Mouse (Mus musculus) limb, embryonic 15.5 days (tissue): ENCODE results near the gene Camk1d. TPM values are rescaled to one million over a fixed set of nuclear protein-coding genes. Genes with fewer than 3 reads are reported as not detected.

ENCODE experiments used
- ATAC-seq: fragments of 200-750 bp; cut with Nextera tagmentation; 2 replicates; pipeline ENCODE4 v1.8.0; 2017; ENCODE audit warnings: low read depth, moderate TSS enrichment; ENCODE audit not compliant: insufficient number of reproducible peaks, low FRiP score, low TSS enrichment
- H3K27ac ChIP-seq: fragments of 300-500 bp; sonication (generic); 2 replicates; pipeline ENCODE4 v1.5.1; 2015; ENCODE audit warnings: moderate library complexity, mild to moderate bottlenecking, inconsistent platforms
- H3K27me3 ChIP-seq: fragments of 300-500 bp; sonication (generic); 2 replicates; pipeline ENCODE4 v1.6.1; 2015; ENCODE audit warnings: inconsistent platforms
- H3K36me3 ChIP-seq: fragments of 300-500 bp; sonication (generic); 2 replicates; pipeline ENCODE4 v1.6.1; 2015; ENCODE audit warnings: inconsistent platforms
- H3K4me1 ChIP-seq: fragments of 300-500 bp; sonication (generic); 2 replicates; pipeline ENCODE4 v1.6.1; 2015; ENCODE audit warnings: inconsistent platforms
- H3K4me2 ChIP-seq: fragments of 300-500 bp; sonication (generic); 2 replicates; pipeline ENCODE4 v1.6.1; 2015; ENCODE audit warnings: mild to moderate bottlenecking, inconsistent platforms
- H3K4me3 ChIP-seq: fragments of 300-500 bp; sonication (generic); 2 replicates; pipeline ENCODE4 v1.5.1; 2015; ENCODE audit warnings: mild to moderate bottlenecking, inconsistent platforms
- H3K9ac ChIP-seq: fragments of 300-500 bp; sonication (generic); 2 replicates; pipeline ENCODE4 v1.6.1; 2015; ENCODE audit warnings: inconsistent platforms
- H3K9me3 ChIP-seq: fragments of 300-500 bp; sonication (generic); 2 replicates; pipeline ENCODE4 v1.6.1; 2016; ENCODE audit warnings: inconsistent platforms
- WGBS: fragments of 180-500 bp; shearing (Covaris S2); methylation state at CpG from one replicate; pipeline ENCODE4 v1.1.7; 2015; 5-methylcytosine and 5-hydroxymethylcytosine counted together
- polyA plus RNA-seq: library from polyadenylated mRNA; unstranded; fragments of >200 nt; fragmentation: Nextera tagmentation; extraction: Ambion mirVana; gene quantifications from 2 replicates; pipeline ENCODE4 v1.2.1, GENCODE M21; 2015

Gene Camk1d
- polyA plus RNA-seq, 1 experiment from 2014 or later = 8.4 TPM

- Histone ChIP-seq H3K9ac (no peak overlapping the region), H3K36me3 (no peaks in the 10 kb centered on the region), H3K4me2 (no peak overlapping the region), H3K4me3 (no peak overlapping the region), H3K27ac (no peak overlapping the region), H3K9me3 (no peaks in the 10 kb centered on the region), H3K27me3 (no peaks in the 10 kb centered on the region), H3K4me1 (no peaks in the 10 kb centered on the region)
- ATAC-seq = no peak
- 69% methylated on average over 5 of the region's 5 CpGs for WGBS
Observed at GRCm38 (mm10) chr2:5589163-5589562, 125.2 kb downstream of the Camk1d start.

GRCm38 (mm10) chr2:5588329-5588982, 125.9 kb downstream of the Camk1d start:
- 65% methylated on average over 8 of the region's 8 CpGs for WGBS

GRCm38 (mm10) chr2:5584318-5585027, 129.8 kb downstream of the Camk1d start:
- H3K9ac ChIP-seq = no peak overlapping the region
- WGBS = 82% methylated on average over 6 of the region's 6 CpGs
- H3K9me3 ChIP-seq = no peaks in the 10 kb centered on the region
- no peaks in the 10 kb centered on the region for H3K36me3 ChIP-seq
- no peak overlapping the region for H3K4me3 ChIP-seq
- H3K4me1 ChIP-seq = peaks cover 1% of the 10 kb centered on the region; the same call in 1 of the 2 replicates
- no peaks in the 10 kb centered on the region for H3K27me3 ChIP-seq
- H3K4me2 ChIP-seq = no peak overlapping the region
- no peak overlapping the region for H3K27ac ChIP-seq
- no peak for ATAC-seq

More at GRCm38 (mm10) chr2:5588329-5588982, 125.9 kb downstream of the Camk1d start:
- Histone ChIP-seq H3K4me1 (no peaks in the 10 kb centered on the region), H3K4me3 (no peak overlapping the region), H3K9ac (no peak overlapping the region), H3K9me3 (no peaks in the 10 kb centered on the region), H3K27me3 (no peaks in the 10 kb centered on the region), H3K27ac (no peak overlapping the region), H3K36me3 (no peaks in the 10 kb centered on the region), H3K4me2 (no peak overlapping the region)
- no peak for ATAC-seq

GRCm38 (mm10) chr2:5579391-5579790, 134.9 kb downstream of the Camk1d start:
- peaks cover 12% of the 10 kb centered on the region for H3K4me1 ChIP-seq
- H3K4me3 ChIP-seq = no peak overlapping the region
- ATAC-seq = no peak
- H3K9me3 ChIP-seq = no peaks in the 10 kb centered on the region
- H3K9ac ChIP-seq = no peak overlapping the region
- no peak overlapping the region for H3K4me2 ChIP-seq
- WGBS = 56% methylated on average over 4 of the region's 4 CpGs
- no peaks in the 10 kb centered on the region for H3K27me3 ChIP-seq
- H3K36me3 ChIP-seq = no peaks in the 10 kb centered on the region
- H3K27ac ChIP-seq = no peak overlapping the region

GRCm38 (mm10) chr2:5577399-5578129, 136.8 kb downstream of the Camk1d start:
- H3K9ac ChIP-seq = no peak overlapping the region
- no peak overlapping the region for H3K4me2 ChIP-seq
- H3K4me3 ChIP-seq = no peak overlapping the region
- no peaks in the 10 kb centered on the region for H3K27me3 ChIP-seq
- WGBS = 63% methylated on average over 9 of the region's 9 CpGs
- no peak for ATAC-seq
- no peaks in the 10 kb centered on the region for H3K36me3 ChIP-seq
- H3K9me3 ChIP-seq = no peaks in the 10 kb centered on the region
- H3K27ac ChIP-seq = no peak overlapping the region
- peaks cover 12% of the 10 kb centered on the region for H3K4me1 ChIP-seq

- no peak overlapping the region for H3K9ac ChIP-seq
- no peak for ATAC-seq
- 80% methylated on average over 10 of the region's 10 CpGs for WGBS
Observed at GRCm38 (mm10) chr2:5572314-5573006, 141.9 kb downstream of the Camk1d start.

GRCm38 (mm10) chr2:5566611-5567010, 147.7 kb downstream of the Camk1d start:
- Histone ChIP-seq H3K4me1 (no peaks in the 10 kb centered on the region), H3K4me3 (no peak overlapping the region), H3K9me3 (no peaks in the 10 kb centered on the region), H3K9ac (no peak overlapping the region), H3K4me2 (no peak overlapping the region), H3K36me3 (no peaks in the 10 kb centered on the region), H3K27ac (no peak overlapping the region), H3K27me3 (no peaks in the 10 kb centered on the region)
- ATAC-seq = no peak
- WGBS = 79% methylated on average over 5 of the region's 5 CpGs

More at GRCm38 (mm10) chr2:5572314-5573006, 141.9 kb downstream of the Camk1d start:
- Histone ChIP-seq H3K4me3 (no peak overlapping the region), H3K4me1 (peaks cover 4% of the 10 kb centered on the region), H3K36me3 (no peaks in the 10 kb centered on the region), H3K27me3 (no peaks in the 10 kb centered on the region), H3K4me2 (no peak overlapping the region), H3K27ac (no peak overlapping the region), H3K9me3 (no peaks in the 10 kb centered on the region)

- no peak overlapping the region for H3K9ac ChIP-seq
- H3K9me3 ChIP-seq = no peaks in the 10 kb centered on the region
- WGBS = 74% methylated on average over 4 of the region's 4 CpGs
- no peaks in the 10 kb centered on the region for H3K27me3 ChIP-seq
- no peak overlapping the region for H3K4me2 ChIP-seq
- no peak overlapping the region for H3K27ac ChIP-seq
- no peaks in the 10 kb centered on the region for H3K36me3 ChIP-seq
- H3K4me3 ChIP-seq = no peak overlapping the region
- ATAC-seq = no peak
- H3K4me1 ChIP-seq = no peaks in the 10 kb centered on the region
Observed at GRCm38 (mm10) chr2:5563685-5564084, 150.6 kb downstream of the Camk1d start.

GRCm38 (mm10) chr2:5561446-5561845, 152.9 kb downstream of the Camk1d start:
- no peak overlapping the region for H3K27ac ChIP-seq
- ATAC-seq = no peak
- 84% methylated on average over 3 of the region's 3 CpGs for WGBS

GRCm38 (mm10) chr2:5553264-5553663, 161.1 kb downstream of the Camk1d start:
- no peaks in the 10 kb centered on the region for H3K36me3 ChIP-seq
- H3K4me1 ChIP-seq = no peaks in the 10 kb centered on the region
- no peak overlapping the region for H3K4me3 ChIP-seq
- H3K9ac ChIP-seq = no peak overlapping the region
- H3K9me3 ChIP-seq = no peaks in the 10 kb centered on the region
- H3K27me3 ChIP-seq = no peaks in the 10 kb centered on the region
- H3K4me2 ChIP-seq = no peak overlapping the region
- no peak for ATAC-seq
- H3K27ac ChIP-seq = no peak overlapping the region
- 92% methylated on average over 3 of the region's 3 CpGs for WGBS

More at GRCm38 (mm10) chr2:5561446-5561845, 152.9 kb downstream of the Camk1d start:
- Histone ChIP-seq H3K4me3 (no peak overlapping the region), H3K4me2 (no peak overlapping the region), H3K9me3 (no peaks in the 10 kb centered on the region), H3K27me3 (no peaks in the 10 kb centered on the region), H3K4me1 (no peaks in the 10 kb centered on the region), H3K36me3 (no peaks in the 10 kb centered on the region), H3K9ac (no peak overlapping the region)

- Histone ChIP-seq H3K4me1 (no peaks in the 10 kb centered on the region), H3K4me2 (no peak overlapping the region), H3K4me3 (no peak overlapping the region), H3K27ac (no peak overlapping the region), H3K9ac (no peak overlapping the region), H3K36me3 (no peaks in the 10 kb centered on the region), H3K9me3 (no peaks in the 10 kb centered on the region), H3K27me3 (no peaks in the 10 kb centered on the region)
- ATAC-seq = no peak
- 90% methylated on average over 5 of the region's 5 CpGs for WGBS
Observed at GRCm38 (mm10) chr2:5551758-5552255, 162.5 kb downstream of the Camk1d start.
